Mouse (Mus musculus): ENCODE data around the gene Rerg.

GRCm38 (mm10) chr6:137105285-137105684 is 65.0 kb downstream of the Rerg start:
- TF ChIP-seq CTCF (IDR thresholded peaks at IDR 0.05; ENCODE audit: extremely low read depth, insufficient read depth, low read length) (no peak), POLR2A (IDR thresholded peaks at IDR 0.05; ENCODE audit: extremely low read depth, insufficient read depth, low read length) (no peak)

All from cortical plate, adult 2 months (tissue).